Mouse (Mus musculus) lung, embryonic 14.5 days (tissue): ENCODE measurements around the gene Gm7029. TPM values are rescaled to one million over a fixed set of nuclear protein-coding genes. Genes with fewer than 3 reads are reported as not detected.
"Not testable (repeated sequence)": the region's sequence is repeated elsewhere in the genome, so short reads cannot be mapped to it uniquely, and the experiment has no call there.

Experiments
- ATAC-seq: fragments of 200-750 bp; cut with Nextera tagmentation; 2 replicates; pipeline ENCODE4 v1.8.0; 2017; ENCODE audit warnings: mild to moderate bottlenecking, moderate TSS enrichment, moderate library complexity; ENCODE audit not compliant: insufficient read depth
- DNase-seq: peaks from one replicate; pipeline ENCODE4 v3.0.0-alpha.2; 2015
- H3K27ac ChIP-seq: fragments of 300-500 bp; sonication (generic); 2 replicates; pipeline ENCODE4 v1.5.1; 2014; ENCODE audit warnings: low read depth, mild to moderate bottlenecking, moderate library complexity
- H3K27me3 ChIP-seq: fragments of 300-500 bp; sonication (generic); 2 replicates; pipeline ENCODE4 v1.6.1; 2014; ENCODE audit warnings: low read length, control low read depth; ENCODE audit not compliant: insufficient read depth
- H3K36me3 ChIP-seq: fragments of 300-500 bp; sonication (generic); 2 replicates; pipeline ENCODE4 v1.6.1; 2014; ENCODE audit warnings: control low read depth; ENCODE audit not compliant: insufficient read depth
- H3K4me1 ChIP-seq: fragments of 300-500 bp; sonication (generic); 2 replicates; pipeline ENCODE4 v1.6.1; 2014; ENCODE audit warnings: antibody characterized with exemption, control low read depth; ENCODE audit not compliant: insufficient read depth
- H3K4me2 ChIP-seq: fragments of 300-500 bp; sonication (generic); 2 replicates; pipeline ENCODE4 v1.6.1; 2014; ENCODE audit warnings: mild to moderate bottlenecking
- H3K4me3 ChIP-seq: fragments of 300-500 bp; sonication (generic); 2 replicates; pipeline ENCODE4 v1.5.1; 2014; ENCODE audit warnings: low read depth, low read length
- H3K9ac ChIP-seq: fragments of 300-500 bp; sonication (generic); 2 replicates; pipeline ENCODE4 v1.6.1; 2014
- H3K9me3 ChIP-seq: fragments of 300-500 bp; sonication (generic); 2 replicates; pipeline ENCODE4 v1.6.1; 2016; ENCODE audit warnings: low read depth, low read length, control low read depth
- CTCF ChIP-seq: IDR thresholded peaks from 2 replicates; pipeline ENCODE4 v1.5.1; 2016; ENCODE audit warnings: antibody characterized with exemption, low read depth
- WGBS: fragments of 180-500 bp; shearing (Covaris S2); extraction: QIAGEN DNeasy Blood & Tissue Kit; methylation state at CpG from one replicate; pipeline ENCODE4 v1.1.7; 2014; 5-methylcytosine and 5-hydroxymethylcytosine counted together
- polyA plus RNA-seq: library from polyadenylated mRNA; unstranded; fragments of >200 nt; fragmentation: Nextera tagmentation; extraction: Ambion mirVana; gene quantifications from 2 replicates; pipeline ENCODE4 v1.2.1, GENCODE M21; 2014

The Gm7029 gene
- polyA plus RNA-seq, 1 experiment from 2014 or later: not detected

- H3K9ac ChIP-seq: no peak overlapping the region
- DNase-seq (no peak), ATAC-seq (no peak)
- peaks cover 4% of the 10 kb centered on the region; the same call in 1 of the 2 replicates for H3K4me1 ChIP-seq
- no peaks in the 10 kb centered on the region for H3K9me3 ChIP-seq
- no peak overlapping the region for H3K4me2 ChIP-seq
- H3K27me3 ChIP-seq: no peaks in the 10 kb centered on the region
- H3K36me3 ChIP-seq: no peaks in the 10 kb centered on the region
- H3K4me3 ChIP-seq: no peak overlapping the region
- TF ChIP-seq CTCF: no peak
- no peak overlapping the region for H3K27ac ChIP-seq
- WGBS: 24% methylated on average over 7 of the region's 7 CpGs
Measured at GRCm38 (mm10) chr17:33892429-33892828, 18.8 kb downstream of the Gm7029 start.

GRCm38 (mm10) chr17:33893011-33893410 lies 19.4 kb downstream of the Gm7029 start:
- H3K27me3 ChIP-seq, H3K9me3 ChIP-seq, H3K9ac ChIP-seq, H3K27ac ChIP-seq, H3K4me2 ChIP-seq, DNase-seq, H3K36me3 ChIP-seq, ATAC-seq, H3K4me1 ChIP-seq, H3K4me3 ChIP-seq: not testable (repeated sequence)
- WGBS: 60% methylated on average over 4 of the region's 4 CpGs

- Histone ChIP-seq H3K4me1 (no peaks in the 10 kb centered on the region), H3K4me2 (no peak overlapping the region), H3K9me3 (no peaks in the 10 kb centered on the region), H3K4me3 (no peak overlapping the region), H3K27ac (no peak overlapping the region), H3K36me3 (no peaks in the 10 kb centered on the region), H3K9ac (no peak overlapping the region), H3K27me3 (no peaks in the 10 kb centered on the region)
- ATAC-seq (no peak), DNase-seq (peak; percentile 84)
- TF ChIP-seq CTCF: peak; percentile 70
- 37% methylated on average over 6 of the region's 6 CpGs for WGBS
Measured at GRCm38 (mm10) chr17:33897114-33897794, 23.6 kb downstream of the Gm7029 start.

DNA sequence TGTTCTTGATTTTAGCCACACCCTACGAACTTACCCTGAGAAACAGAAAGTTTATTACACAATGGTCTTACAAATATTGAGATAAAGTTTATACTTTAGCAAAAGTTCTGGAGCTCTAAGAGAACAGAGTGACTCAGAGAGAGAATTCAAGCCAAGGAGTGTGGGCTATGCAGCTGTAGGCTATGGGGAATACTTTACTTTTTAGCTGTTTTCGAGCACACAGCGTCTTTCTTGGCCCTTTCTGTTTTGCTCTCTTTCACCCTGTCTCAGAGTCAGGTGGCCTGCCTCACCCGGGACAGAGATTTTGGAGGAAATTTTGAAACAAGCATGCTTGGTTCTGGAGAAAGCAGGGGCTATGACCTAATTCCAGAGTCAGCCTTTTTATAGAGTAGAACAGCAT lies 24.6 kb downstream of the Gm7029 start:
- not testable (repeated sequence) for H3K27ac ChIP-seq, H3K36me3 ChIP-seq, H3K4me1 ChIP-seq, H3K27me3 ChIP-seq, H3K9ac ChIP-seq, DNase-seq, H3K9me3 ChIP-seq, H3K4me2 ChIP-seq, ATAC-seq, H3K4me3 ChIP-seq
- 82% methylated on average over 4 of the region's 4 CpGs for WGBS

GRCm38 (mm10) chr17:33899642-33900041 lies 26.0 kb downstream of the Gm7029 start:
- ATAC-seq (no peak), DNase-seq (no peak)
- Histone ChIP-seq H3K27ac (no peak overlapping the region), H3K4me1 (no peaks in the 10 kb centered on the region), H3K4me2 (no peak overlapping the region), H3K4me3 (no peak overlapping the region), H3K27me3 (no peaks in the 10 kb centered on the region), H3K36me3 (no peaks in the 10 kb centered on the region), H3K9me3 (no peaks in the 10 kb centered on the region), H3K9ac (no peak overlapping the region)
- WGBS: 87% methylated on average over 4 of the region's 4 CpGs
- no peak for TF ChIP-seq CTCF

- Histone ChIP-seq H3K4me1 (no peaks in the 10 kb centered on the region), H3K27me3 (no peaks in the 10 kb centered on the region), H3K9ac (no peak overlapping the region), H3K36me3 (no peaks in the 10 kb centered on the region), H3K9me3 (no peaks in the 10 kb centered on the region), H3K4me3 (no peak overlapping the region), H3K27ac (no peak overlapping the region), H3K4me2 (no peak overlapping the region)
- DNase-seq: no peak
- ATAC-seq: no peak
- 53% methylated on average over 7 of the region's 7 CpGs for WGBS
- TF ChIP-seq CTCF: no peak
Measured at GRCm38 (mm10) chr17:33900281-33900988, 26.8 kb downstream of the Gm7029 start.

- Histone ChIP-seq H3K27ac (no peak overlapping the region), H3K9me3 (no peaks in the 10 kb centered on the region), H3K36me3 (no peaks in the 10 kb centered on the region), H3K9ac (no peak overlapping the region), H3K27me3 (no peaks in the 10 kb centered on the region), H3K4me1 (no peaks in the 10 kb centered on the region), H3K4me3 (no peak overlapping the region), H3K4me2 (no peak overlapping the region)
- TF ChIP-seq CTCF: no peak
- ATAC-seq (no peak), DNase-seq (no peak)
- 80% methylated on average over 4 of the region's 4 CpGs for WGBS
Measured at GRCm38 (mm10) chr17:33900989-33901314, 27.3 kb downstream of the Gm7029 start.
